Mouse (Mus musculus): ENCODE data around the gene Actrt2.

The Actrt2 gene

DNA sequence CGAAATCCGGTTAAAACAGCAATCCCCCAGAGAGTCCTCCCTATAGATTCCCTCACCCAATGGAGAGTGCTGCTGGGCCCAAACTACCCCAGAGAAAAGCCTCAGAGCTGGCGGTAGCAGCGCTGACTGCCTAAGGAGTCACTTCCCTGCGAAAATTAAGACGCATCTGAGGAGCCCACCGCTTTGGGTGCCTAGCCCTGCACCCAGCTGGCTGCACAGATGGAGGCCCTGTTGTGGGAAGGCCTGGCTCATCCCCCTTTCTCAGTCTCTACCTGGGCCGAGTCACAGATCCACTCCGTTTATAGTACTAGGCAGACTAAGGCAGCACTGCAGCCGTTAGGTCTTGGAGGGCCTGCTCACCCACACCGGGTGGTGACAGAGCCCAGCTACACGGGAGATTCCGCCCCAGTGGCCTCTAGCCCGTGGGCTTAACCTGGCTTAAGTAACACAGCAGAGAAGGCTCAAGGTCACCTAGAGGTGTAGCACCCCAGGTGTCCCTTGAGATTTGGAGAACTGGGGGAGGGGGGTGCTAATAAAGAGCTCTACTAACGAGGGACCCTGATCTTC lies 29.3 kb downstream of the Actrt2 start:
- DNase-seq (ENCODE audit: low spot score in 2 of 2): no peak

DNA sequence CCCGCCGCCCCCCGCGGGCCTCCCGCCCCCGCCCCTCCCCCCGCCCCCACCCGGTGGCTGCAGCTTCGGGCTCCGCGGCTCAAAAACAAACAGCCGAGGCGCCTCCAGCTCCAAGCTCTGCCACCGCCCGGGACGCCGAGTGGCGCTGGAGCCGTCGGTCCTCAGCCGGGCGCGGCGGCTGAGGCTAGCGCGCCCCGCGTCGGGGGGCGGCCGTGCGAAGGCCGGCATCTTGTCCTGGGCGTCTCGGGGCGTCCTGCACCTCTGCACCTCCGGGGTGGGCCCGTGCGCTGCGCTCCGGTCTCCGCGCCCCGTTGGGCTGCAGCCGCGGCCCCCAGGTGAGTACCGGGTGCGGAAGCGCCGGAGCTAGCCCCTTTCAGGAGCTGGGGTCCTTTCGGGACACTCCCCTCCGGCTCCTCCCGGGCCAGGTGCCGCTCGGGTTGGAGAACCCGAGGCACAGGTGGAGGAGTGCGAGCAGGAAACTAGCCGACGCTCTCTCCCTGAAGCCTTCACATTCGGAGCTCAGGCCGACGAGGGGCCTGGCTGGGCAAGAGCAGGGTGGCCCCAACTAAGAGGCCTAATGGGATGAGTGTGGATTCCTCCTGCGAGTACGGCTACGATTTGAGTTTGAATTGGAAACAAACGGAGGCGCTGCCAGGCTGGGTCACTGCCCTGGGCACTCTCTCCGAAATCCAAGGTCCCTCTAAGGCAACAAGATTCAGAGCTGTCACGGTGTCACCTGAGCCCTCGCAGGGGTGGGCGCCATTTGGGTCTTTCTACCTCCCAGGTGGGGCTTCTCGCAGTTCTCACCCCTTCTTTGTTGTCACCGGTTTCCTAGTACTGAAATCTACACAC lies 30.0 kb downstream of the Actrt2 start:
- DNase-seq (ENCODE audit: low spot score in 2 of 2): no peak

DNA sequence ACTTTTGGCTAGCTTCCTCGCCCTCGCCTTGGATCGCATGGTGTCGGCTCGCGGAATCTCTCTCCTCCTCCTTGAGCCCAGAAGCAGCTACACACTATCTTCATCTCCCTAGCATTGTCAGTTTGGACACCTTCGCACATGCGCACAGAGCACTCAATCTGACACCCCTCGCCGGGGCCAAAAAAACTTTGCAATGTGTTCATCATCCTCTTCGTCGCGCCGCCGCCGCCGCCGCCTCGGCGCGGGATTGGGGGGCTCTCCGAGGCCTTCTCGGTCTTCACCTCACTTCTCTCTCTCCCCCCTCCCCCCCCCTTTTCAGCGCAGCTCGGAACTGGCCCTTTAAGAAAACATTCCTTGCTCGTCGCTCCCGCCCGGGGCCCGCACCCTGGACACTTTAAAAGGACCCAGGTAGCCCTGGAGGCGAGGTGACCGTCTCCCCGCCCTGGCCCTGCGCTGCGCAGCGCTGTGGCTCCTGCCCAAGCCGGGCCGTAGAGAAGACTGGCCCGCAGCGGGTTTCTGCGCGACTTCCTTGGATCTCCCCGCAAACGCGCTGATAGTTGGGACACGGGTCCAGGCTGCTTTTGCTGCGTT lies 30.9 kb downstream of the Actrt2 start, which contains the start of gene Prdm16:
Gene Prdm16, minus strand, starts transcription at position 153 of the 591 bp plus-strand sequence.
- DNase-seq (ENCODE audit: low spot score in 2 of 2): no peak

DNA sequence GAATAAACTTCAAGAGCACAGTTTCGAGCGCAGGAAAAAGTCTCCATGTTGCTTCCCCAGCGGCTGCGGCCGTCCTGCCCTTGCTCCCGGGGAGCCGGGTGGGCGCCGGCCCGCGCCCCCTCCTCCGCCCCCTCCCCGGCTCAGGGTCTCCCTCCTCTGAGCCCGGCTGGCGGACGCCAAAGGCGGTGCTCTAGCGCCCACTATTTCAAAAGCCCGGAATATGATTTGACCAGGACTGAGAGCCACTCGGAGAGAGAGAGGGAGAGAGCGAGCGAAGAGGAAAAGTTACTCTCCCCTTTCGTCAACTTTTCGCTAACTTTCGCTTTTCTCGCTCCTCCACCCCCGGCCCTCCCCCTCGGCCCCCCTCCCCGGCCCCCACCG lies 31.6 kb downstream of the Actrt2 start:
- DNase-seq (ENCODE audit: low spot score in 2 of 2): no peak

DNA sequence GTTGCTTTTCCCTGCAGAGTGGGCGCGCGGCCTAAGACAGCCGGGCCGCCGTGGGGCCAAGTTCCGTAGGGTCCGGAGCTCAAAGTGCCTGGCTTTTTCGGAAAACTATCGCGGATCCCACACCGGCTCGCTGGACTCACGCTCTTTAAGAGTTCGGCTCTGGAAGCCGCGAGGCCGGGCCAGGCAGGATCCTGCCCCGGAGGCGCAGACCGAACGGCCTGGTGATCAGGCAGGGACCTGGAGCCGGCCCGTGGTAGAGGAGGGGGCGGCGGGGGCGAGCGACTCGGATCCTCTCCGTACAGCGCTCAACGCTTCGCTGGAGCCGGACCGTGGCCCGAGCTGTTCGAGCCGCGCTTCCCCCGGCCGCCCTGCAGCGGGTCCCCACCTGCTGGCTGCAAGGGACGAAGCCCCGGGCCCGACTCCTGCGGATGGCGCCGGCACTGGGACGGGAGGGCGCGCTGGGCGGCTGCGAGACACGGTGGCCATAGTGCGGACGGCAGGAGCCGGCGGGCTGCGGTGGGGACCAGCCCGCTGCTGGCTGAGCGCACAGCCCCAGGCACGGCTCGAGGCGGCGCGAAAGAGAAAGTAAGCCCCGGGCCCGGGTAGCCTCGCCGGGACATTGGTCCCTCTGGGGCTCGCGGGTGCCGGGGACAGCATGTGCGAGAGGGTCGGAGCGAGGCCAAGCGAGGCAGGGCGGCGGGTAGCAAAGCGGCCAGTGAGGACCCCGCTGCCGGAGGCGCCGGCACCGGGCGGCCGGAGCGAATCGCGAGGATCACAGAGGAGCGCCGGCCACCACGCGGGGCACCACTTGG lies 32.2 kb downstream of the Actrt2 start:
- DNase-seq (ENCODE audit: low spot score in 2 of 2): no peak

DNA sequence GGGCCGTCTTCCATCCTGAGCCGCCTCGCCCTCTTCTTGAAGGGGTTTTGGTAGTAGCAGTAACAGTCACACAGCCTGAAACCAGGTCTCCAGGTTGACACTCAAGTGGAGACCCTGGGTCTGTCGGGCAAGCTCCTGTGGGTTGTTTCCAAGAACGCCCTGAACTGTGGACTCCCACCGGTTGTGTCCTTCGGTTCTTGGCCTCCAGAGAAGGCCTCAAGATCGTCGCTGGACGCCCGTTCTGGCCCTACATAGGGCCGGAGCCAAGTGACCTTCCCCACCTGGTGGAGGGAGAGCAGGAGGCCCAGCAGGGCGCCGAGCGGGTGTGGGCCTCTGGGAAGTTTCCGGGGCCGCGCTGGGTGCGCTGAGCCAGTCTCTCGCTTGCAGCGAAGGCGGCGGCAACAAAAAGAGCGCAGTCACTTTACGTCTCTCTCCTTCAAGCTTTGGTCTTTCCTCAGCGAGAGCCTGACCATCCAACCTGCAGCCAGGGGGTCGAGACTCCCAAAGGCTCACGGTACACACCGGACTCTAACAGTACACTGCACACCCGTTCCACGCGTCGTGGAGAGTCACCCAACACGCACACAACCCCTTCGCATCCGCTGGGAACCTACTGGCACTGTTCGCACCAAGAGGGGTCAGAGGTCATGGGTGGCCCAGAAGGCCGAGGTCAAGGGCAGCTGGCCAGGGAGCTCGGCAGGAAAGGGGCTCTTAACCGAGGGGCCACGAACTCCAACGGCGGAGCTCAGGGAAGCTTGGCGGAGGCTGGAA lies 33.0 kb downstream of the Actrt2 start:
- no peak for DNase-seq (ENCODE audit: low spot score in 2 of 2)

DNA sequence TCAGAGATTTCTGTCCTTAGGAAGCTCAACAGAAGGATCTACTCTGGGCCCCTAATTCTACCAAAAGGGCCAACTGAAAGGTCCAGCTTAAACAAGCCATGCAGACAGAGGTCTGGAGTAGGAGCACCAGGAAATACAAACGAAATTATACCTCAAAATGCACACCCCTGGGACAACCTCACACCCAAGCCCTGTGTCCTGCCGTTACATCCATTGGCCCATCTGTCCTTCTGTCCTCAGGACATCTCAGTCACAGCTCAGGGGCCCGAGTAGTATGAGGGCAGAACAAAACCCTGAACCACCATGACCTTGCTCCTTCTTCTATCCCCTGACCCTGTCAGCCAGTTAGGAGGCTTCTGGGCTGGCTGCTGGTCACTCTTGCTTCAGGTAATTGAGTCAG lies 33.7 kb downstream of the Actrt2 start:
- DNase-seq (ENCODE audit: low spot score in 2 of 2): no peak

DNA sequence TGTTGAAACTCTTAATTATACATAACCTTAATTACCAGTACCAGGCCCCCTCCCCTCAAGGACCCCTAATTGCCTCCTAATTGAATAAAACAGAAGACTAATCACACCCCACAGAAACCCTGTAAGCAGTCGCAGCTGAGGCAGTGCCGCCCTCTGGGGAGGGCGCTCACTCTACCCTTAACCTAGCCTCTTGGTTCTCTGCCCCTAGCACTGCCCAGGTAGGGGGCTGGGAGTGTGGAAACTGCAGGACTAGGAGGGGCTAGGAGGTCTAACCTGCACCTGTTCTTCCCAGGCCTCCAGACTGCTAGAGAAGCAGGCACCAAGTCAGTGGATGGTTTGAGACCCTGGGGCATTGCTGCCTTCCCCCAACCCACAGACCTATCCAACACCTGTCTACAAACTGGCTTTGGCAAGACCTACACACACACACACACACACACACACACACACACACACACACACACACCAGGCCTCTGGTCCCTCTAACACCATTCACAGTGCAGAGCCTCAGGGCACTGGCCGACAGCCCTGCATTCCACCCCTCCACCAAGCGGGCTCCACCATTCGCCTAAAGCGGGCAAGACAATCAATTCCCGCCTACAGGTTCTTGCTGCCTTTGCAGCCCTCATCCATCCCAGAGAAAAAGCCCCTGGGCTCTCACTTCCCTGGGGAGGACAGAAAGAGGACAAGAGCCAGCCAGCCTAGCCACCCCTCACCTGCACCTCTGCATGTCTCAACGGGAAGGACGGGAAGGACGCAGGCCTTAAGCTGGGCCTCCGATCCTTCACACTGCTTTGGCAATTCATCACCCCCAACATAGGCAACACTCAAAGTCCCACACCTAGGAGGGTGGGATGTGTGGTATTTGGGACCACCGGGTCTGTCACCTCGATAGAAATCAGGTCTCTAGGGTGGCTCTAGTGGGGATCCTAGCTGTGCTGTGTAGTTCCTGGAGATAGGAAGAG lies 34.6 kb downstream of the Actrt2 start:
- no peak for DNase-seq (ENCODE audit: low spot score in 2 of 2)

DNA sequence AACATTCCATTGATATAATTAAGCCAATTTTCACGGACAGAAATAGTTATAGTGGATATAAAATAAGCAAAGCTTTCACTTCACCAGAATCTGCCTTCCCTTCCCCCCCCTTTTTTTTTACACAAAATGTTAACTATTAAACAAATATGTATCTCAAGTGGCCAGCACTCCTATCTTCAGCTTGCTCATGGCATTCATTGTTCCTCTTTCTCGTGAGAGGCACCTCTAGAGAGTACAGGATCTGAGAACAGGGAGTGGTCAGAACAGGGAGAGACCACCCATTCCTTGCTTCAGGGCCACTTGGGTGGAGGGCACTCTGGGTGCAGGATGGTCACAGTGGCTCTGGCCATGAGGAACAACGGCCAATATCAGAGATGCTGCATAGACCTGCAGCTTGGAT lies 36.9 kb downstream of the Actrt2 start:
- DNase-seq (ENCODE audit: low spot score in 2 of 2): no peak

DNA sequence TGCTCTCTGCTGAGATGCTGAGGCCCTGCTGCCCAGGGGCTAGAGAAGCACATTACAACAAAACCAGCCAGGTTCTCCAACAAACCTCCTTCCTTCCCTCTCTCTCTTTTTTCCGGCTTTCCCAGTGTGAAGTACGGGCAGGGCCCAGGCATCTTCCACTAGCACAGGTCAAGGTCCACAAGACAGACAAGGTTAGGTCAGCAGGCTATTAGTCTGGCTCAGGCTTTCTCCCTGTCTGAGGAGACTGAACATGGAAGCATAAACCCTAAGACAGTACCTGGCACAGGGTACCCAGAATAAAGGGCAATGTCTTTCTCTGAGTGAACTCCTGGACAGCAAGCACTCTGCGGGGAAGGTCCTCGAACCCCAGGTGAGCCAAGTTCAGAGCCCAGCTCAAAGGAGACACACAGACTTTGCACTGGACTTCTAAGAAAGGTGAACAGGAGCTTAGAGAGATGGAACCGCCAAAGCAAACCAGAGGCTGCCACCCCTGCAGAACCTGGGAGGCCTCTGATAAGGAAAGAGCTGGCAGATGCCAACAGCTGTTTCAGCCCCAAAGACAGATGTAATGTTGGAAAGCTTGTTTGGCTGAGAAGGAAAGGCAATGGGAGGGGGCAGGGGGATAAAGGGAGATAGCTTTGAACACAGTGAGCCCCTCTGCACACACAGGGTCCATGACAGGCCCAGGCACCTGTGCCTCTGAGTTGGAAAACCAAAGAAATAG lies 40.1 kb downstream of the Actrt2 start:
- no peak for DNase-seq (ENCODE audit: low spot score in 2 of 2)

DNA sequence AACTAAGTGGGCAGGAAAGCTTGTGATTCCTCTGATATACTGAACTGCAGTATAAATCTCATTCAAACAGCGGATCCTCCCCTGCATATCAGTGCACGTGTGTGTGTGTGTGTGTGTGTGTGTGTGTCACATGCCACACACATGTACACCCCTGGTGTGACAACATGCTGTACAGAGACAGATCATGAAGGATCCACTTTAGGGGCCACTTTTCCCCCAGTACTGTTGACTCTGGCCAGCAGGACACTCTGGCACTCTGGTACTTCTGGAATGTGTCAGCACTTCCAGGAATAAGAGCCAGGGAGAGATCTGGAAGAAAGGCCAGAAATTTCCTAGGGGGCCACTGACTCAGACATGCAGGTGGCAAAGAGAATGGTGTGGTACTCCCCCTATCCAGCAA lies 41.4 kb downstream of the Actrt2 start:
- no peak for DNase-seq (ENCODE audit: low spot score in 2 of 2)

DNA sequence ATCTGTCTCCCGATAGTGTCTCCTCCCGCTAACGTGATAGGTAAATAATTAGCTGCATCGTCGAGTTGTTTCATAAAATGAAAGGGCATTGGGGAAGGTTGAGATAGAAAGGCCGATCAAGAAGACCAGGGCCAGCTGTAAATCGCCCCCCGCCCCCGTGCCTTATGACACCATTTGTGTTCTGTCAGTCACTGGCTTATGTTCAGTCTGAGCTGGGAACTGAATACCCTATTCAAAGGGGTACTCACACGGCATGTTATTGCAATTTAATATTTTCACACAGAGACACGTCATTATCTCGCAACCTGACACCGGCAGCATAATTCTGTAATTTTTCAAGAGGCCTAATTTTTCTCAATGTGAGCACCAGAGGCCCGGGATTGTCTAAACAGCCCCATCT lies 42.0 kb downstream of the Actrt2 start:
- no peak for DNase-seq (ENCODE audit: low spot score in 2 of 2)

DNA sequence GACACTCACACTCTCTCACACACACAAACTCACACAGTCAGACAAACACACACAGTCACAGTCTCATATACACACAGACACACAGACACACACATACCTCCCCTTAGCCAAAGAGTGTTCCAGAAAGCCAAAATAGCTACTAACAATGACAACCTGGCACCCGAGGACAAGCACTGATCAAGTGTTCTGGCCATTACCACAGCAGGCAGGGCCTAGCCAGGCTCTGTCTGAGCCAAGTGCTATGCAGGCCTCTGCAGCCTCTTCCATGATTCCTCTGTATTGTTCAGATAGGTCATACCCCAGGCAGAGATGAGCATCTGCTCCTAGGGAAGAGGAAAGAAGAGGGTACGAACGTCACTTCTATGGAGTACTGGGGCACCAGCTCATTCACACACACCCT lies 44.4 kb downstream of the Actrt2 start:
- no peak for DNase-seq (ENCODE audit: low spot score in 2 of 2)

DNA sequence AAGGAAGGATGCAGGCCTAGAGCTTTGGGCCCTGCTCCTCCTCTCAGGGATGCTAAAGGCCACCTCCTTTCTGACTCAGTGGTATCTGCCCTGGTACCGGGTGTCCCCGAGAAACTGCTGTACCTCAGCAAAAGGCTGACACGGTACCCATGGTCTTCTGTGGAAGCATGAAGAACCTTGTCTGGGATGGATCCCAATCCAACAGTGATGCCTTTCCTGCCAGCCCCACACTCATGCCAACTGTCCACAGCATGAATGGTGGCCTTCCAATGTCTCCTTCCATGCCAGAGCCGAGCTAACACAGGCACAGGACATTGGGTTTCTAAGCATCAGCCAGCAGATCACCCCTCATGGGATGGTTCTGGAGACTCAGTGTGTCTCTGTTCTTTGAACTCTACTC lies 45.1 kb downstream of the Actrt2 start:
- DNase-seq (ENCODE audit: low spot score in 2 of 2): no peak

Measured in cerebellum, postnatal 4 days (tissue).